Mouse (Mus musculus): ENCODE data around the gene Fam57b. TPM values are rescaled to one million over a fixed set of nuclear protein-coding genes. Genes with fewer than 3 reads are reported as not detected.

Gene Fam57b
- polyA plus RNA-seq, 1 experiment = 0.94 TPM

- Histone ChIP-seq H3K4me3 (peak overlapping the region; percentile 89), H3K4me2 (ENCODE audit: low read depth) (peak overlapping the region; percentile 87), H3K79me2 (ENCODE audit: control insufficient read depth, insufficient read depth) (peaks cover 28% of the 10 kb centered on the region), H3ac (ENCODE audit: control insufficient read depth, insufficient read length) (peak overlapping the region; percentile 64), H3K36me3 (ENCODE audit: control insufficient read depth, insufficient read depth) (peaks cover 23% of the 10 kb centered on the region), H3K27me3 (ENCODE audit: control insufficient read depth, insufficient read depth, insufficient read length) (no peaks in the 10 kb centered on the region)
- TF ChIP-seq MYOG (IDR thresholded peaks at IDR 0.05; ENCODE audit: control insufficient read depth in 1 of 3, insufficient read depth in 1 of 3, insufficient read length in 2 of 3, low read depth in 2 of 3) (peak in 1 of 3 experiments; percentile 55), USF1 (IDR thresholded peaks at IDR 0.05; ENCODE audit: low read depth) (no peak), POLR2A (IDR thresholded peaks at IDR 0.05; ENCODE audit: insufficient read length, low read depth) (peak; percentile 75), POLR2AphosphoS2 (IDR thresholded peaks at IDR 0.05; ENCODE audit: insufficient read length, low read depth) (peak; percentile 81), TCF12 (IDR thresholded peaks at IDR 0.05; ENCODE audit: insufficient read depth, poor library complexity, severe bottlenecking) (no peak), REST (IDR thresholded peaks at IDR 0.05; ENCODE audit: insufficient read depth, insufficient read length) (no peak), MYOD1 (IDR thresholded peaks at IDR 0.05; ENCODE audit: control insufficient read depth in 1 of 3, insufficient read length in 2 of 3, low read depth in 2 of 3) (peak in 1 of 3 experiments; percentile 41), E2F4 (IDR thresholded peaks at IDR 0.05; ENCODE audit: insufficient read depth) (no peak)
Observed at GRCm38 (mm10) chr7:126799468-126800268, 2.2 kb downstream of the Fam57b start.

DNA sequence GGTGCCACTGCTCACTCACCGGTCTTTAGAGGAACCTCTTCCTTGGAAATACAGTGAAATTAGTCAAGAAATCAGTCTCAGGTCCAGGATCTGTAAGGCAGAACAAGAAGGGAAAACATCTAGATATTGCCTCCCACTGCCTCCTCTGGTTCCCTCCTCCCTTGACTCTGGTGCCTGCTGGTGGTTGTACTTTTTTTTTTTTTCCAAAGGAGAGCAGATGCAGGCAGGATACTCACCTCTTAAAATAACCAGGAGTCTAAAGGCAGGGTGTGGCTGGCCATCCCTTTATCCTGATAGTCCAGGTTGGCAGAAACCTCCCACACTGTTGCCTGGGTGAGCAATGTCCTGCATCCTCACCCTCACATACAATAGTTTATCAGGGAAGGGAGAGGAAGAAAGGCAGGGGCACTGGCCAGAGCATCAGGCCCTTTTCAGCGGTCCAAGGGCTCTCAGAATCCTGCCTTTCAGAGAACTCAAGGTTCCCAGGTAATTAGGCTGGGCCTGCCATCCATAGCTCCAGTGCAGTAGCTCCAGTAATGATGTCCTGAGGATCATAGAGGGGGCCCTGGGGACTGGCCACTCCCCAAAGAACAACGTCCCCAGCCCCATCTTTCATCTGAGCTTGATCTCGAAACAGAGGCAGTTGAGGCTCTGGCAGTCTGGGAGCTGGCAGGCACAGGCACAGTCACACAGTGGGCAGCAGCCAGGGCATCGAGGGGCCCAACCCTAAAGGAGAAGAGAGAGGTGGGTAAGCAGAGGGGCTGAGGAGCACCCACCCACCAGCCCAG lies 3.0 kb downstream of the Fam57b start:
- TF ChIP-seq MYOD1 (IDR thresholded peaks at IDR 0.05; ENCODE audit: control insufficient read depth in 1 of 3, insufficient read length in 2 of 3, low read depth in 2 of 3) (peak in 1 of 3 experiments; percentile 7), POLR2AphosphoS2 (IDR thresholded peaks at IDR 0.05; ENCODE audit: insufficient read length, low read depth) (no peak)
- no peaks in the 10 kb centered on the region for H3K27me3 ChIP-seq (ENCODE audit: control insufficient read depth, insufficient read depth, insufficient read length)

GRCm38 (mm10) chr7:126801057-126801422 lies 3.6 kb downstream of the Fam57b start:
- Histone ChIP-seq H3K36me3 (ENCODE audit: control insufficient read depth, insufficient read depth) (peaks cover 10% of the 10 kb centered on the region), H3K27me3 (ENCODE audit: control insufficient read depth, insufficient read depth, insufficient read length) (no peaks in the 10 kb centered on the region), H3K4me3 (no peak overlapping the region), H3ac (ENCODE audit: control insufficient read depth, insufficient read length) (no peak overlapping the region), H3K4me2 (ENCODE audit: low read depth) (peak overlapping the region; percentile 87), H3K79me2 (ENCODE audit: control insufficient read depth, insufficient read depth) (peaks cover 28% of the 10 kb centered on the region)
- TF ChIP-seq TCF12 (IDR thresholded peaks at IDR 0.05; ENCODE audit: insufficient read depth, poor library complexity, severe bottlenecking) (no peak), MYOD1 (IDR thresholded peaks at IDR 0.05; ENCODE audit: control insufficient read depth in 1 of 3, insufficient read length in 2 of 3, low read depth in 2 of 3) (no peak), POLR2A (IDR thresholded peaks at IDR 0.05; ENCODE audit: insufficient read length, low read depth) (no peak), USF1 (IDR thresholded peaks at IDR 0.05; ENCODE audit: low read depth) (no peak), MYOG (IDR thresholded peaks at IDR 0.05; ENCODE audit: control insufficient read depth in 1 of 3, insufficient read depth in 1 of 3, insufficient read length in 2 of 3, low read depth in 2 of 3) (no peak), MAX (IDR thresholded peaks at IDR 0.05; ENCODE audit: low read depth) (no peak), E2F4 (IDR thresholded peaks at IDR 0.05; ENCODE audit: insufficient read depth) (no peak), POLR2AphosphoS2 (IDR thresholded peaks at IDR 0.05; ENCODE audit: insufficient read length, low read depth) (no peak), SRF (IDR thresholded peaks at IDR 0.05; ENCODE audit: control insufficient read depth, insufficient read length, low read depth) (no peak), REST (IDR thresholded peaks at IDR 0.05; ENCODE audit: insufficient read depth, insufficient read length) (no peak), TCF3 (IDR thresholded peaks at IDR 0.05; ENCODE audit: insufficient read length, low read depth) (no peak)

More for the DNA sequence above, 3.0 kb downstream of the Fam57b start:
- H3K4me2 ChIP-seq (ENCODE audit: low read depth) = peak overlapping the region; percentile 87
- peaks cover 28% of the 10 kb centered on the region for H3K79me2 ChIP-seq (ENCODE audit: control insufficient read depth, insufficient read depth)
- H3K36me3 ChIP-seq (ENCODE audit: control insufficient read depth, insufficient read depth) = peaks cover 16% of the 10 kb centered on the region
- peak overlapping the region; percentile 89 for H3K4me3 ChIP-seq
- peak overlapping the region; percentile 64 for H3ac ChIP-seq (ENCODE audit: control insufficient read depth, insufficient read length)

DNA sequence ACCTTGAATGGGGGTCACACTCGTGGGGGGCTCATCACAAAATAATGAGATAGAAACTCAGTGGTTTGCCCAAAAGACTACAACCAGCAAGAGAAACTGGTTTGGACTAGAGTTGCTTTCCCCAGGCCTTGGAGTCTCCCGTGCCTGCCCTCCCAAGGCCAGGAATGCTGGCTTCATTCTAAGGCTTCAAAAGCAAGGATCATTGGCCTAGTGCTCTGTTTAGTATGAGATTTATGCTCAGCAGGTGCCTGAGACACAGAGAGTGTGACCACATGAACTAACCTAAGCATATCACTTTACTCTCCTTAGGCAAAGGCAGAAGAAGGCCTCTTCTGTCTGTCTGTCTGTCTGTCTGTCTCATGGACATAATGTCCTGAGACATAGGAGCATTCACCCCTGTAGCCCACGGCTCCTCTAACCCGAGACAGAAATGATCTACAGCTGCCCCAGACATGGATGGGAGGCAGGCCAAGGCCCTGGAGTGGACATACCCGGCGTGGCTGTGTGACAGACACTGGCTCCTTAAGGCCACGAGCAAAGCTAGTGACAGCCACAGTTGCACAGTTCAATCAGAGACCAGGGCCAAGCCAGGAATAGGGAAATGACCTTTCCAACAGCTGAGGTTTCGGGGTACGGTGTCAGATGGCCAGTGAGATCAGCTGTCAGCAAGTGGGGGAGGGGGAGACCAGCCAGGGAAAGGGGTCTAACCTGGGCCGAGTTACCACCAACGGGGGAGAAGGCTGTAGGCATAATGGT lies 4.8 kb downstream of the Fam57b start:
- TF ChIP-seq POLR2AphosphoS2 (IDR thresholded peaks at IDR 0.05; ENCODE audit: insufficient read length, low read depth) = peak; percentile 17
- TF ChIP-seq TCF12 (IDR thresholded peaks at IDR 0.05; ENCODE audit: insufficient read depth, poor library complexity, severe bottlenecking) = peak; percentile 84
- TF ChIP-seq TCF3 (IDR thresholded peaks at IDR 0.05; ENCODE audit: insufficient read length, low read depth) = peak; percentile 67
- no peak for TF ChIP-seq SRF (IDR thresholded peaks at IDR 0.05; ENCODE audit: control insufficient read depth, insufficient read length, low read depth)
- no peak for TF ChIP-seq REST (IDR thresholded peaks at IDR 0.05; ENCODE audit: insufficient read depth, insufficient read length)
- peak; percentile 87 to 98 (median 93) for TF ChIP-seq MYOD1 (IDR thresholded peaks at IDR 0.05; ENCODE audit: control insufficient read depth in 1 of 3, insufficient read length in 2 of 3, low read depth in 2 of 3)
- peak; percentile 79 to 95 (median 85) for TF ChIP-seq MYOG (IDR thresholded peaks at IDR 0.05; ENCODE audit: control insufficient read depth in 1 of 3, insufficient read depth in 1 of 3, insufficient read length in 2 of 3, low read depth in 2 of 3)
- Histone ChIP-seq H3ac (ENCODE audit: control insufficient read depth, insufficient read length) (no peak overlapping the region), H3K4me3 (no peak overlapping the region), H3K79me2 (ENCODE audit: control insufficient read depth, insufficient read depth) (peaks cover 16% of the 10 kb centered on the region), H3K4me2 (ENCODE audit: low read depth) (peak overlapping the region; percentile 87), H3K27me3 (ENCODE audit: control insufficient read depth, insufficient read depth, insufficient read length) (no peaks in the 10 kb centered on the region), H3K36me3 (ENCODE audit: control insufficient read depth, insufficient read depth) (no peaks in the 10 kb centered on the region)

All from myocyte (in vitro differentiated cells).